Mouse (Mus musculus) liver, adult 2 months (tissue): Measurements from ENCODE around the gene E430018J23Rik.

ENCODE experiments used
- CTCF ChIP-seq: fragments of 200-500 bp; IDR thresholded peaks from 2 replicates; pipeline ENCODE4 v1.5.1; 2011; ENCODE audit warnings: low read depth, low read length, control low read depth
- POLR2A ChIP-seq: fragments of 200-500 bp; IDR thresholded peaks from 2 replicates; pipeline ENCODE4 v1.6.1; 2011; ENCODE audit warnings: low read length, control low read depth; ENCODE audit not compliant: insufficient read depth; ENCODE audit errors: extremely low read depth

- TF ChIP-seq CTCF (no peak), POLR2A (no peak)
These were observed 27.2 kb downstream of the E430018J23Rik start for GRCm38 (mm10) chr7:127366249-127366648.
